Mouse (Mus musculus) cerebellum, postnatal 25 days (tissue): Measurements from ENCODE around the gene Hltf.
"Not testable (repeated sequence)": the region's sequence is repeated elsewhere in the genome, so short reads cannot be mapped to it uniquely, and the experiment has no call there.

Source experiments
- DNase-seq, 2 experiments: peaks; one replicate each; pipeline ENCODE4 v3.0.0; 2021; ENCODE audit warnings: mixed read lengths in 2 of 2

Gene Hltf

GRCm38 (mm10) chr3:20108881-20109280 lies 51.3 kb downstream of the Hltf start:
- DNase-seq = no peak

- DNase-seq = no peak
These were observed 54.3 kb downstream of the Hltf start for GRCm38 (mm10) chr3:20111913-20112312.

GRCm38 (mm10) chr3:20119044-20119591 lies 61.5 kb downstream of the Hltf start:
- no peak for DNase-seq

GRCm38 (mm10) chr3:20119686-20120244 lies 62.2 kb downstream of the Hltf start:
- no peak for DNase-seq

DNA sequence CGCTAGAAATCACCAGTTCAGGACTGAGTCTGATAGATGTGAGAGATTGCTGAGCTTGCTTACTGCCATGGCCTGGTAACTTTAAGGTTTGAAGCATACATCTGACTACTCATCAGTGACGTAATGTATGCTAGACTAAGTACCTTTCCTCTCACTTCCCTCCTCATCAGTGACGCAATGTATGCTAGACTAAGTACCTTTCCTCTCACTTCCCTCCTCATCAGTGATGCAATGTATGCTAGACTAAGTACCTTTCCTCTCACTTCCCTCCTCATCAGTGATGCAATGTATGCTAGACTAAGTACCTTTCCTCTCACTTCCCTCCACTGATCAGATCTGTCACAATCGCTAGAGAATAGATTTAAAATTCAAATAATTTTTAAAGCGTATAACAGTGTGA lies 64.0 kb downstream of the Hltf start:
- DNase-seq = not testable (repeated sequence)

- no peak for DNase-seq
These were observed 68.0 kb downstream of the Hltf start for GRCm38 (mm10) chr3:20125604-20126003.

- DNase-seq = no peak
These were observed 69.5 kb downstream of the Hltf start for GRCm38 (mm10) chr3:20127047-20127595.

DNA sequence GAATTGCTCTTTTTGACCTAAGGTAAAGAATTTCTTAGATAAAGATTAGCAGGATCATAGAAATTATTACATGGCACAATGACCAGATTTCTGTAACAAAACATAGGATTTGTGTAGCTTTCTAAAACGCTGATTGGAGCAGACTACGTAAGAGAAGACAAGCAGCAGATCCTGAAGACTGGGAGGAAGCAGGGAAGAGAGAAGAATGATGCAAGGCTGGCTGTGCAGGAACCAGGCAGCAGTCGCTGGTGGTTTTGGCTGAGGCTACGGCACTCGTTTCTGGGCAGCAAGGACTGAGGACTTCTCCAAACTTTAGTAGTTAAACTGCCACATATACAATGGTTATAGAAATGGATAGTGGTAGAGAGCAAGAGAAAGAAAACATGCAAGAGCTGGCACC lies 71.9 kb downstream of the Hltf start:
- DNase-seq = no peak

DNA sequence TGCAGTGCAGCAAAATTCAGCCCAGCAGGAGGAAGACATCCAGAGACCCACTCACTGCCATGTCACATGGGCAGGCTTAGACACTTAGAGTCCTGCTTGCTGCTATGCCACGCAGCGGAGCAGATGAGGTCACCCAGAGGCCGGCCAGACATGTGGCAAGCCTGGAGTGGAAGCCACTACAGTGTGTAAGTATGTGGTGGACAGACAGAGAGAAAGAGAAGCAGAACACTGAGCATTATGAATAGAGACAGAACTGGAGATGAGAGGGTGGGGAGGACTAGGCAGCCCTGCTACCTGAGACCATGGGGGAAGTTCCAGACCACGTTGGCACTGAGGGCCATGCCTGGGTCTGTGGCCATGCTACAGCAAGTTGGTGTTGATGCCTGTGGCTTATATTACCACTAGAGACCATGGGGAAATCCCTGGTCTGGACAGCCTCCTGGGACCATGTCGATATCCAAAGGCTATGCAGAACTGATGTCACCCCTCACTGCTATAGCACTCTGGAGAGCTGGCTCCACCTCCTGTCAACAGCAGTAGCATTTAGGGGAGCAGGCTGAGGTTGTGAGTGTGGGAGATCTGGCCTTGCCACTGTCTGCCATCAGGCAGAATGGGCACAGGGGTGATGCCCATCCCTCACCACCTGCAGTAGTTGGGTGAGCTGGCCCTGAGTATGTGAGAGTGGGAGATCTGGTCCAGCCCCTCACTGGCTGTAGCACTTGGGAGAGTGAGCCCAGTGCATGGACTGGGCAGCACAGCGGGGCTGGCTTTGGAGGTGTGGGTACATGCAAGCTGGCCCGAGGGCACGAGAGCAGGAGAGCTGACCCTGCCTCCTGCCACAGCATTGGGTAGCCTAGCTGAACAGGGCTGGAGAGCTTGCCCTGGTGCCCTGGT lies 73.1 kb downstream of the Hltf start:
- DNase-seq = no peak

DNA sequence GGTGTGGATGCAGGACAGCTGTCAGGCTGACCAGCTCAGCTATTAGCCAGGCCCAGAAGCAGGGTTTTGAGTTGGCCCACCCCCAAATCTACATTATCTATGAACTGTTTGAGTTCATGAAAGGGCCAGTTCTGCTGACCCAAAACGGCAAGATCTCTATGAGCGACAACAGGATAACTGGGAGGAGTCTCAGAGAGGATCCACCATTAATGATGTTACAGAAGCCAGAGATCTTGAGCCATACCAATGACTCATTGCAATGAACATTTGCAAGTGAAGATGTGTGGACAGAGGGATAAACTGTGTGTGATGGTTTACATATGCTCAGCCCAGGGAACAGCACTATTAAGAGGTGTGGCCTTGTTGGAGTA lies 73.7 kb downstream of the Hltf start:
- DNase-seq = no peak

DNA sequence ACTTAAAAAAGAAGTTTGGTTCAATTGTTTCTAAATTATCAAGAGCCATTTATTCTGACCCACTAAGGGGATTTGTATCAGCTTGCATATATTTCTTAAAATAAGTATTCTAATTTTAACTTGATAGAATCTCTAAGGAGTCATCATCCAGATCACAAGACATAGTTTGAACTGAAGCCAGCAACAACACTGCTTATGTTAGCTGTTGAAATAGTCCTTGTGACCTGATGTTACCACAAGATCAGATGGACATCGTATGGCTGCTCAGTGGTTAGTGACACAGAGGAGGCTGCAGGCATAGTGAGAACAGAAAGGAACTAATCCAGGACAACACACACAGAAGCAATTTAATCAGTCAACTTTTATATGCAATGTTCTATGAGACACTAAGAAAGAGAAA lies 75.1 kb downstream of the Hltf start:
- no peak for DNase-seq

DNA sequence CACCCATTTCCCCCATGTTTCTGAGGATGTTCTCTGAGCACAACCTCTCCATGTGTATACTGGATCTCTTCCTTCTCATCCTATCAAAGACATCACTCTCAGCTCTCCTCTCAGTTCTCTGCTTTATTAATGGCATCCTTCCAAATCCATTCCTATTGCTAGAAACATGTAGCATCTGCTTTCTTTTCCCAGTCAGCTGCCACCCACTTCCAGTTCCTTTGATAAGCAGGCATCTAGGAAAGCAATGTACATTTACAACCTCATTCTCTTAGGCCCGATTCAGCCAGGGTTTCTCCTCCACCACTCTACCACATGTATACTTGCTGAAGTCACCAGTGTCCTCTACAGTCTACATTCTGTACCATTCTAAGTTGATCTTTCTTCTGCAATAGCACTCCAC lies 76.1 kb downstream of the Hltf start:
- DNase-seq = no peak

DNA sequence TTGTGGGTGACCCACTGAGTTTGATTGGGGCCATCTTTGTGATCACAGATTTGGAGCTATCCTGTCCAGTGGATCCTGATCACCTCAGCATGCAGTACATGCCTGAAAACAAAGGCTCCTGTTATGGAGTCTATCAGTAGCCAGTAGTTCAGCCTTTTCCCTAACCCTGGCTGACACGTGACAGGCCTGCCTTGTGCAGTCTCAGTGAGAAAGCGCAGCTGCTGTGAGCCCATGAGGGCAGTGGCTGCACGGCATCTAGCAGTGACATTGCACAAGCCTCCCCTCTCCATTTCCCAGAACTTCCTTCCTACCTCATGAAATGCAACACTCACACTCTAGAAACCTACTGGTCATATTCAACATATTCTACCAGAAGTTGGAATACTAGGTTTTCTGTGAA lies 76.9 kb downstream of the Hltf start:
- DNase-seq = no peak

- DNase-seq = no peak
These were observed 79.4 kb downstream of the Hltf start for GRCm38 (mm10) chr3:20136868-20137581.

DNA sequence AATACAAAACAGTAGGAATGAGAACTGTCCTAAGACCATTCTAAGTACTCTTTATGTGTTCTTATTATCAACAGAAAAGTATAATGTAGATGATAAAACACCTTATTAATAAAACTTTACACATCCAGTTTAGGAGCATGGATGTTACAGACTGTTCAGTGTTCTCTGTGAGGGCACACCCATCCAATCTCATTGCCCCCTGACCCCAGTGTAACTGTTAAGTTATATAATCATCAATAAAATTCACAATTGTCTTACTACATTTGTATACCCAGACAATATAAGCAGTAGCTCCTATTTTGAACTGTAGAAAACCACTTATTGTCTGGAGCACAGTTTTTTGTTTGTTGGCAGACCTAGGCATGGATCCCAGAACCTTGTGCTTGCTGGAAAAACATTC lies 83.6 kb downstream of the Hltf start:
- DNase-seq = no peak

DNA sequence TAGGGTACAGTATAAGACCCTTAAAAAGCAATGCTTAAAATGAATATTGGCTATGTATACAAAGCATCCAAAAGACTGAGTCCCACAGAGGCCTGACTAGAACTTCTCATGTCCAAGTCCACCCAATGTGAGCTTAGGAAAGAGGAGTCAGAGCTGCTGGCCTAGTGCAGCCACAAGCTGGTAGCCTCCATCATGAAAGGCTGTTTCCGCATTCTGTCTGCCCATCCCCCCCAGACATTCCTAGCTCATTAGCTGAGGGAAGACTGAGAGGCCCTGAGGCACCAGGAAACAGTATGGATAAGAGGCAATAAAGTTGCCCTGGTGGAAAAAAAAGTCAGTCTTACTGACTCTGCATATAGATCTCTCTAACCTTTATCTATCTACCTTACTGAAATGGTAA lies 84.1 kb downstream of the Hltf start:
- DNase-seq = no peak

DNA sequence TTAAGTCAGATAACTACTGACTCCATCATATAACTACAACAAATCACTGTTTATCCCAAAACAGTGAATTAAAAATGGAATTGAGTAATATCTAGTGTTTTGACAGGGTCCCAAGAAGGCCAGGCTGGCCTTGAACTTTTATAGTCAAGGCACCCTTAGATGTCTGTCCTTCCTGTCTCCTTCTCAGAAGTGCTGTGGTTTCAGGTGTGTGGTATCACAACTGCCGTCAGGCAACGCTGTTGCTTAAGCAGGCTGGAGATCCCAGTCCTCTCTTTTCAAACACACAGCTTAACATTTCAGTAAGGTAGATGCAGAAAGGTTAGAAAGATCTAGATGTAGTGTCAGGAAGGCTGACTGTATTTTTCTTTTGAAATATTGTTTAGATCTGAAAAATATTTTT lies 84.5 kb downstream of the Hltf start:
- no peak for DNase-seq

DNA sequence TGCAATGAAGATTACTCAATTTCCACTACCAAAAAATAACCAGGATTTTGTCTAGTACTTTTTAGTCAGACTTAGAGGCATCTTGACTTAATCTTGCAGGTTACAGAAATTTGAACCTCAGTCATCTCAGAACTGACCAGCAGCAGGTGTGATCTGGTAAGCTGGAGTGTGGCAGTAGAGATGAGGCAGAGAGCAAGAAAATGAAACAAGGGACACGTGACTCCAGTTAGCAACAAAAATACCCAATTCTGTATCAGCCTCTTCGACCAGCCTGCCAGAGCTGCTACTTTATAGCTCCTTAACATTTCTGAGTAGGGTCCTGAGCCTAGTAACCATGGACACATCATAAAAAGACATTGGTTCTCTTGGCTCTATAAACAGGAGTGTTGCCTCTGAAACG lies 85.0 kb downstream of the Hltf start:
- DNase-seq = no peak

- DNase-seq = no peak
These were observed 86.1 kb downstream of the Hltf start for GRCm38 (mm10) chr3:20143726-20144125.

- no peak for DNase-seq
These were observed 86.8 kb downstream of the Hltf start for GRCm38 (mm10) chr3:20144401-20144800.

DNA sequence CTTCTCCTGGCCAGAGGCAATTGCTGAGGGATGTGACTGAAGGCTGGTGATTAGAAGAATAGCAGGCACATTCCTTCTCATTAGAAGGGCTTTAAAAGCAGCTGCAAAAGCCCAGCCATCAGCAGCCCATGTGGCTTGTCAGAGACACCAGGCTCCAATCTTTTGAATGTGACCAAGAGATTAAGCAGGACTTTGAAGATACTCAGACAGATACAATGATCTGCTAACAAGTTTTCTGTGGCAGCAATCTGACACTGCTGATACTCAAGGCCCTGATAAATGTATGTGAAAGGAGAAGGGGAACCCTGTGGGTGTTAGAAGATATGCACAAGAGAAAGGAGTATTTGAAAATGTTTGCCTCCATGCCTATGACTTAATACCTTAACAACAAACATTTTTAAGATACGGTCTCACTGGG lies 88.1 kb downstream of the Hltf start:
- no peak for DNase-seq

- DNase-seq = no peak
These were observed 89.3 kb downstream of the Hltf start for GRCm38 (mm10) chr3:20146884-20147395.

GRCm38 (mm10) chr3:20147647-20148046 lies 90.0 kb downstream of the Hltf start:
- no peak for DNase-seq
